Mouse (Mus musculus): Measurements from ENCODE around the gene Brd7. TPM values are rescaled to one million over a fixed set of nuclear protein-coding genes. Genes with fewer than 3 reads are reported as not detected.

Gene Brd7
- polyA plus RNA-seq, 1 experiment from 2014 or later, result 60.3 TPM

DNA sequence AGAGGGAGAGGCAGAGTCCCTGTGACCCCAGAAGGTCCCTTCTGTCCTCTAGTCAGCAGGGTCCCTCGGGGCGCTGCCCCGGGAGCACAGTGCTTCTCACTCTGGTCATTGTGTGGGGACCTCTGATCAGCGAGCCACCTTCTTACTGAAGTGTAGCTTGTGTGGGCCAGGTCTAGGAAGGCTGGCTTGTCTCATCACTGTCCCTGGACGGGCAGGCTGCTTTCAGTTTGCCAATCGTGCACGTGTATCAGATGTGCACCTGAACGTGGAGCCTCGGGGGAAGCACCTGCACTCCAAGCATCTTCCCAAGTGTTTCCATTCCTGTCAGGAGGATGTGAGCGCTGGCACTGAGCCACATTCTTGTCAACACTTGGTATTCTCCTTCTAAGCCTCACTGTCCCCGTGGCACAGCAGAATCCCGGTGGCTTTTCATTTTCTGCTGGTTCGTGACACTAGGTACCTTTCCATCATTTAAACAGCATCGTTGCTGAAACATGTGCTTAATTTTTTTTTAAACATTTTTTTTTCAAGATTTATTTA lies 75.5 kb downstream of the Brd7 start:
- Histone ChIP-seq H3K4me2 (ENCODE audit: low read depth, low read length) (no peak overlapping the region), H3K4me3 (ENCODE audit: low read length) (no peak overlapping the region), H3K27ac (ENCODE audit: low read length) (no peak overlapping the region), H3K9me3 (replicated peaks; ENCODE audit: control insufficient read depth, low read length) (no peaks in the 10 kb centered on the region), H3K36me3 (ENCODE audit: control insufficient read depth, insufficient read depth) (no peaks in the 10 kb centered on the region), H3K9ac (ENCODE audit: low read length) (no peak overlapping the region), H3K4me1 (ENCODE audit: control insufficient read depth, insufficient read depth, low read length) (peaks cover 18% of the 10 kb centered on the region), H3K27me3 (ENCODE audit: control insufficient read depth, insufficient read depth, low read length) (no peaks in the 10 kb centered on the region)
- whole genome bisulfite sequencing, result 49% methylated on average over 14 of the region's 14 CpGs
- ATAC-seq (replicated peaks; ENCODE audit: extremely low read depth, insufficient read depth, low FRiP score), result no peak

GRCm38 (mm10) chr8:88285469-88286356 lies 76.3 kb downstream of the Brd7 start:
- H3K9me3 ChIP-seq (replicated peaks; ENCODE audit: control insufficient read depth, low read length), result no peaks in the 10 kb centered on the region
- 84% methylated on average over 8 of the region's 8 CpGs for WGBS
- ATAC-seq (replicated peaks; ENCODE audit: extremely low read depth, insufficient read depth, low FRiP score), result no peak
- no peak overlapping the region for H3K4me3 ChIP-seq (ENCODE audit: low read length)
- H3K4me2 ChIP-seq (ENCODE audit: low read depth, low read length), result no peak overlapping the region
- H3K27me3 ChIP-seq (ENCODE audit: control insufficient read depth, insufficient read depth, low read length), result no peaks in the 10 kb centered on the region
- H3K4me1 ChIP-seq (ENCODE audit: control insufficient read depth, insufficient read depth, low read length), result peaks cover 18% of the 10 kb centered on the region
- no peak overlapping the region for H3K9ac ChIP-seq (ENCODE audit: low read length)
- H3K27ac ChIP-seq (ENCODE audit: low read length), result no peak overlapping the region
- no peaks in the 10 kb centered on the region for H3K36me3 ChIP-seq (ENCODE audit: control insufficient read depth, insufficient read depth)

DNA sequence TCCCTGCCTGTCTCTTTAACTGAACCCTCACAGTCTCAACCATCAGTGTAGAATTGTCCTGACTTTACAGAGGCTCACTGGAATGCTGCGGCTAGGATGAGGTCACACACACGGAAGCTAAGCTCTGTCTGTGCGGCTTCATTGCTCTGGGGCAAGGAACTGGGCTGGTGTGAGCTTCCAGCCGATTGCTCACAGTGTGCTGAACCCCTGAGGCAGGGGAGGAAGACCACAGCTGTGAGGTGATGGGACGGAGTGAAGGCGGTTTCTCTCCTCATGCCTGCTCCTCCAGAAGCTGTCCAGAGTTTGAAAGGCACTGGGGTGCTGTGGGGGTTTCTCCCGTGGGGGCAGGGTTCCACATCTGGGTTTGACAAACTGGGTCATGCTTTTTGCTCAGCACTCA lies 77.3 kb downstream of the Brd7 start:
- H3K9ac ChIP-seq (ENCODE audit: low read length), result no peak overlapping the region
- no peaks in the 10 kb centered on the region for H3K36me3 ChIP-seq (ENCODE audit: control insufficient read depth, insufficient read depth)
- WGBS, result 48% methylated on average over 7 of the region's 7 CpGs
- H3K9me3 ChIP-seq (replicated peaks; ENCODE audit: control insufficient read depth, low read length), result no peaks in the 10 kb centered on the region
- H3K4me2 ChIP-seq (ENCODE audit: low read depth, low read length), result no peak overlapping the region
- H3K27me3 ChIP-seq (ENCODE audit: control insufficient read depth, insufficient read depth, low read length), result no peaks in the 10 kb centered on the region
- no peak overlapping the region for H3K4me3 ChIP-seq (ENCODE audit: low read length)
- H3K4me1 ChIP-seq (ENCODE audit: control insufficient read depth, insufficient read depth, low read length), result peaks cover 18% of the 10 kb centered on the region
- H3K27ac ChIP-seq (ENCODE audit: low read length), result no peak overlapping the region
- no peak for ATAC-seq (replicated peaks; ENCODE audit: extremely low read depth, insufficient read depth, low FRiP score)

GRCm38 (mm10) chr8:88283243-88284115 lies 78.5 kb downstream of the Brd7 start:
- Histone ChIP-seq H3K27me3 (ENCODE audit: control insufficient read depth, insufficient read depth, low read length) (no peaks in the 10 kb centered on the region), H3K4me2 (ENCODE audit: low read depth, low read length) (no peak overlapping the region), H3K9ac (ENCODE audit: low read length) (no peak overlapping the region), H3K27ac (ENCODE audit: low read length) (no peak overlapping the region), H3K36me3 (ENCODE audit: control insufficient read depth, insufficient read depth) (no peaks in the 10 kb centered on the region), H3K9me3 (replicated peaks; ENCODE audit: control insufficient read depth, low read length) (no peaks in the 10 kb centered on the region), H3K4me3 (ENCODE audit: low read length) (no peak overlapping the region), H3K4me1 (ENCODE audit: control insufficient read depth, insufficient read depth, low read length) (peaks cover 17% of the 10 kb centered on the region)
- ATAC-seq (replicated peaks; ENCODE audit: extremely low read depth, insufficient read depth, low FRiP score), result no peak
- 72% methylated on average over 13 of the region's 13 CpGs for WGBS

- ATAC-seq (replicated peaks; ENCODE audit: extremely low read depth, insufficient read depth, low FRiP score), result no peak
- no peaks in the 10 kb centered on the region for H3K9me3 ChIP-seq (replicated peaks; ENCODE audit: control insufficient read depth, low read length)
- H3K36me3 ChIP-seq (ENCODE audit: control insufficient read depth, insufficient read depth), result no peaks in the 10 kb centered on the region
- peaks cover 10% of the 10 kb centered on the region for H3K4me1 ChIP-seq (ENCODE audit: control insufficient read depth, insufficient read depth, low read length)
- H3K9ac ChIP-seq (ENCODE audit: low read length), result no peak overlapping the region
- H3K4me3 ChIP-seq (ENCODE audit: low read length), result no peak overlapping the region
- WGBS, result 36% methylated on average over 8 of the region's 8 CpGs
- H3K27me3 ChIP-seq (ENCODE audit: control insufficient read depth, insufficient read depth, low read length), result no peaks in the 10 kb centered on the region
- H3K27ac ChIP-seq (ENCODE audit: low read length), result no peak overlapping the region
- H3K4me2 ChIP-seq (ENCODE audit: low read depth, low read length), result no peak overlapping the region
Observed at GRCm38 (mm10) chr8:88282684-88283083, 79.3 kb downstream of the Brd7 start.

Other genes starting within 250 kb of the Brd7 start
- gene Cnep1r1, start 243.4 kb downstream of the Brd7 start, polyA plus RNA-seq (2015; fragmentation: Nextera tagmentation; extraction: Ambion mirVana), result 38.9 and 47.4 TPM in 2 replicates
- gene Heatr3, start 224.3 kb downstream of the Brd7 start, polyA plus RNA-seq (2015; fragmentation: Nextera tagmentation; extraction: Ambion mirVana), result 27.8 and 32.8 TPM in 2 replicates
- 5.5 and 6.3 TPM in 2 replicates for gene Tent4b, start 163.0 kb downstream of the Brd7 start, polyA plus RNA-seq (2015; fragmentation: Nextera tagmentation; extraction: Ambion mirVana)
- gene Adcy7, start 89.8 kb downstream of the Brd7 start, polyA plus RNA-seq (2015; fragmentation: Nextera tagmentation; extraction: Ambion mirVana), result 5.0 and 5.9 TPM in 2 replicates
- gene Nkd1, start 159.2 kb upstream of the Brd7 start, polyA plus RNA-seq (2015; fragmentation: Nextera tagmentation; extraction: Ambion mirVana), result 12.3 and 15.4 TPM in 2 replicates

Measured in heart, embryonic 16.5 days (tissue).